Mouse (Mus musculus) neural tube, embryonic 12.5 days (tissue): ENCODE measurements around the gene Cisd3. TPM values are rescaled to one million over a fixed set of nuclear protein-coding genes. Genes with fewer than 3 reads are reported as not detected.
A peak's percentile ranks its signal among the peaks of the same experiment; 100 is the strongest.

Source experiments
- ATAC-seq: fragments of 200-750 bp; cut with Nextera tagmentation; 2 replicates; pipeline ENCODE4 v1.8.0; 2017; ENCODE audit warnings: low read depth, mild to moderate bottlenecking, moderate TSS enrichment, moderate library complexity; ENCODE audit not compliant: low FRiP score
- H3K27ac ChIP-seq: fragments of 300-500 bp; sonication (generic); 2 replicates; pipeline ENCODE4 v1.5.1; 2016
- H3K27me3 ChIP-seq: fragments of 300-500 bp; sonication (generic); replicated peaks from 2 replicates; pipeline ENCODE4 v1.6.1; 2016; ENCODE audit warnings: mild to moderate bottlenecking
- H3K36me3 ChIP-seq: fragments of 300-500 bp; sonication (generic); 2 replicates; pipeline ENCODE4 v1.6.1; 2016; ENCODE audit warnings: mild to moderate bottlenecking
- H3K4me1 ChIP-seq: fragments of 300-500 bp; sonication (generic); 2 replicates; pipeline ENCODE4 v1.6.1; 2016
- H3K4me2 ChIP-seq: fragments of 300-500 bp; sonication (generic); replicated peaks from 2 replicates; pipeline ENCODE4 v1.6.1; 2016; ENCODE audit warnings: mild to moderate bottlenecking
- H3K4me3 ChIP-seq: fragments of 300-500 bp; sonication (generic); 2 replicates; pipeline ENCODE4 v1.5.1; 2016
- H3K9ac ChIP-seq: fragments of 300-500 bp; sonication (generic); 2 replicates; pipeline ENCODE4 v1.6.1; 2016; ENCODE audit warnings: mild to moderate bottlenecking
- H3K9me3 ChIP-seq: fragments of 300-500 bp; sonication (generic); 2 replicates; pipeline ENCODE4 v1.6.1; 2016; ENCODE audit warnings: mild to moderate bottlenecking
- WGBS: fragments of 180-500 bp; shearing (Covaris S2); methylation state at CpG from one replicate; pipeline ENCODE4 v1.1.7; 2016; 5-methylcytosine and 5-hydroxymethylcytosine counted together
- polyA plus RNA-seq: library from polyadenylated mRNA; unstranded; fragments of >200 nt; fragmentation: Nextera tagmentation; extraction: Ambion mirVana; gene quantifications from 2 replicates; pipeline ENCODE4 v1.2.1, GENCODE M21; 2016

The Cisd3 gene
- polyA plus RNA-seq, 1 experiment from 2014 or later, result 25.6 TPM

DNA sequence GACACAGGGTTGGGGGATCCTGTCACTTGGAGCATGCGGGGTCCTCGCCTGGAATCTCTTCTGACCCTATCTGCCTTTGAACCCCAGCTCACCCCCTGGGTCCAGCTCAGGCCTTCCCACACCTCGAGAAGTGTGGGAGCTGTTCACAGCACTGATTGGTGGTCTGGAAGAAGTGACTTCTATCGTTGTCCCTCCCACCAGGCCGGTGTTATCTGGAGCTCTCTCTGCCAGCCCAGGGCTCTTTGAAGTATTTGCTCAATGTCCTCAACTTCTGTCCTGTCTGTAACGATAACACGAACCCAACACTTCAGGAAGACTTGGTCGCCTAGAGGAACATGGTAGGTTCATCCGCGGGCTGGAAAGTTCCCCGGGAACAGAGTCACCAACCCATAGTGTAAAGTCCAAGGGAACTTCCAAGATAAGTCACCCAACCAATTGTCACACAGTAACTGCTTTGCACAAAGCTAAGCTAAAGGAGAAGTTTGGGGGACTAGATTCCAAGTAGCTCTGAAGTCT, 26.8 kb upstream of the Cisd3 start:
- Histone ChIP-seq H3K36me3 (no peaks in the 10 kb centered on the region), H3K4me2 (peak overlapping the region; percentile 85), H3K27me3 (peaks cover 20% of the 10 kb centered on the region), H3K9me3 (no peaks in the 10 kb centered on the region), H3K4me1 (peaks cover 29% of the 10 kb centered on the region), H3K9ac (no peak overlapping the region; the same call in 1 of the 2 replicates), H3K27ac (no peak overlapping the region), H3K4me3 (no peak overlapping the region)
- no peak for ATAC-seq
- 73% methylated on average over 11 of the region's 11 CpGs for WGBS

DNA sequence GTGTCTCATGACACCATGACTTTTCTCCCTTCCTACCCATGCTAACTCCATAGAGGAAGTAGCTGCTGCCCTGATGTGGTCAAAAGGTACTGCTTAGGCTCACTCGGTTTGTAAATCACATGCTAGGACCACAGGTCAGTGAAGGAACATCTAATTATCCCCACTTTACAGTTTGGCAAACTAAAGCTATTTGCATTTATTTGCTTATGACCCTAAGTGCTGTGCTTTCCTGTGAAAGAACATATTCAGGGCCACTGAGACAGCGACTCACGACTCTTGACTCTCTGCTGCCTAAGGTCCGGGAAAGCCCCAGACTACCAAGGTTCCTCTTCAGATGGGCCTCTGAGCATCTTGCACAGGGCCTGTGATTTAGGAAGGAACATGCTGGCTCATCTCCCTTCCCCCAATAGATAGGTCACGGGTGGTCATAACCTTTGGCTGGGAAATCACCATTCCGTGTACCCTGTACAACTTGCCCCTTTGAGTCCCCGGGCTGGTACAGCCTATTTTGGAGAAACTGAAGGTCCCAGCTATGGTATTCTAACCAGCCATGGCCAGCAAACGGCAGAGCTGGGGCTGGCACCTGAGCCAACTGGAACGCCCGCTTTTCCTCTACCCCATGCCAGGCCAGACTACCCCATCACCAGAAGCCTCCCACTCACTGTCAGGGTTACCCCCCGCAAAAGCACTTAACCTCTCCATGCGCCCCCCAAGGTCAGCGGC, 26.2 kb upstream of the Cisd3 start:
- Histone ChIP-seq H3K36me3 (no peaks in the 10 kb centered on the region), H3K9me3 (no peaks in the 10 kb centered on the region), H3K9ac (peak overlapping the region; percentile 87), H3K4me1 (peaks cover 34% of the 10 kb centered on the region), H3K4me3 (peak overlapping the region; percentile 71), H3K27me3 (peaks cover 20% of the 10 kb centered on the region), H3K4me2 (peak overlapping the region; percentile 85), H3K27ac (0 out of 2 replicates have a peak overlapping the region, but pooled peaks have one; percentile 67)
- 9% methylated on average over 13 of the region's 13 CpGs for WGBS
- ATAC-seq, result no peak; the same call in 1 of the 2 replicates

DNA sequence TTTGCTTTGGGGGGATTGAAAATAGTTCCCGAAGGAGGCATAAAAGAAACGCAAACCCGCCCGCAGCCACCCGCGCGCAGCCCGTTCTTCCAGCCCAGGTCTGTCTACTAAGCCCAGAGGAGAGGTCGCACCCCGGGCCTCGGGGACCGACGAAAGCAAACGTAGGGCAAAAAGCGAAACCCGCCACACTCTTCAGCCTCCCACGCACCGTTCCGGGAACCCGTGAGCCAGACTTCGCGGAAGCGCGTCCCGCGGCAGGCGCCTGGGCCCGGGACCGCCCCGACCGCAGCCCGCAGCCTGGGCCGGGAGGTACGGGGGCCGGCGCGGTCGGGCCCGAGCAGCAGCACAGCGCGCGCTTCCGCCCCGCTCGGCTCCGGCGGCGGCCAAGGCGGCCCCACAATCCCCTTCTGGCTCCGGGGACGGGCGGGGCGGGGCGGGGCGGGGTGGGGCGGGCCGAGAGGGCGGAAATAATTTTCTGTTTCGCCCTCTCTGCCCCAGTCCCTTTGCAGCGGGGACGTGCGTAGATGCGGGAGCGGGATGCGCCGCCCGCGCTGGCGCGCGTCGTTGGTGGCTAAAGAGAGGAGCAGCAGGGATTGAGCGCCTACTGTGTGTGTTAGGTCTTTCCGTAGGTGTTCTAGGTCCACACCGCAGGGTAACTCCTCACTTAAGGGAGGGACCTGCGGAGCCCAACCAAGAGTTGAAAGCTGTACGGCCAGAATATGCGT, 25.5 kb upstream of the Cisd3 start:
- H3K4me2 ChIP-seq, result peak overlapping the region; percentile 85
- no peaks in the 10 kb centered on the region for H3K9me3 ChIP-seq
- H3K4me1 ChIP-seq, result peaks cover 41% of the 10 kb centered on the region
- WGBS, result under 1% methylated on average over 65 of the region's 78 CpGs
- peaks cover 20% of the 10 kb centered on the region for H3K27me3 ChIP-seq
- ATAC-seq, result peak; percentile 81
- H3K9ac ChIP-seq, result peak overlapping the region; percentile 87
- H3K27ac ChIP-seq, result peak overlapping the region; percentile 67; the same call in 1 of the 2 replicates
- H3K36me3 ChIP-seq, result no peaks in the 10 kb centered on the region
- peak overlapping the region; percentile 71 for H3K4me3 ChIP-seq

DNA sequence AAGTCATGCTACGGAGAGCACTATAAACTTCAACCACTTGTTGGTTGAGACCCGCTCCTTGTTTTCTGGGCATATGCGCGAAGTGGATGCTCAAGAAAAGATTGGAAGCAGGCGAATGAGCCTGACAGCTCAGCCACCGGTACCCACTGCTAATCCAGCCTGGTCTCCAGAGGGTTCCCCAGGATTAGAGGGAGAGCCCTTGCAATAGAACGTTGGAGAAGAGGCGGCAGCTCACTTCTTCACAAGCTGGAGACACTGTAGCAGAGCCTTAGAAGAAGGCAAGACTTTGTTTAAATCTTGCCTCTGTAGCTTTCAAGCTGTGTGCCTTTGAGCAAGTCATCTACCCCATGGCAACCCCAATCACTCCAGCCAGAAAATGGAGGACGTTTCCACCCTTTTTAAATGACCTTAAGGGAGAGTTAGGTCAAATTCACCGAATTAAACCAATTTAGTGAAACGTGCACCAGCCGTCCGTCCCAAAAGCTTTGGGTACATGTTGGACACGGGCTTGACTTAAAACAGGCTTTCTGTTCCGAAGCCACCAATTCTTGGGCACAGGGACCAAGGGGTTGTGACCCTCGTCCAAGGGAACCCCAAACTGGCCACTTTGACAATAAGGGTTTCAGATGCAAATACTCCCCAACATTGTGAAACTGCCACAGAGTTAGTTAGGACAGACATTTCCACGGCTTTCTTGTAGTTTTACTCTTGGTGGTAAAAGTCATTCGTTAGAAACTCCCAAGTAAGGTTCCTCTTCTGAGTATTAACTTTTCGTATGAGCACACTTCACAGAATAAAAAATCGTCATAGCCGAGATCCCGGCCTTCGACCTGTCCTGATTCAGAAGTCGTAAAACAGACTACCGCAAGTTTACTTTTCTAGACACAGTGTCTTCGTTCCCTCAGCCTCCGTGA, 24.6 kb upstream of the Cisd3 start:
- no peak for ATAC-seq
- no peak overlapping the region for H3K27ac ChIP-seq
- WGBS, result 2% methylated on average over 27 of the region's 27 CpGs
- H3K9me3 ChIP-seq, result no peaks in the 10 kb centered on the region
- peak overlapping the region; percentile 85 for H3K4me2 ChIP-seq
- H3K27me3 ChIP-seq, result peaks cover 20% of the 10 kb centered on the region
- peaks cover 46% of the 10 kb centered on the region for H3K4me1 ChIP-seq
- peaks cover 7% of the 10 kb centered on the region for H3K36me3 ChIP-seq
- H3K4me3 ChIP-seq, result peak overlapping the region; percentile 71
- no peak overlapping the region; the same call in 1 of the 2 replicates for H3K9ac ChIP-seq

DNA sequence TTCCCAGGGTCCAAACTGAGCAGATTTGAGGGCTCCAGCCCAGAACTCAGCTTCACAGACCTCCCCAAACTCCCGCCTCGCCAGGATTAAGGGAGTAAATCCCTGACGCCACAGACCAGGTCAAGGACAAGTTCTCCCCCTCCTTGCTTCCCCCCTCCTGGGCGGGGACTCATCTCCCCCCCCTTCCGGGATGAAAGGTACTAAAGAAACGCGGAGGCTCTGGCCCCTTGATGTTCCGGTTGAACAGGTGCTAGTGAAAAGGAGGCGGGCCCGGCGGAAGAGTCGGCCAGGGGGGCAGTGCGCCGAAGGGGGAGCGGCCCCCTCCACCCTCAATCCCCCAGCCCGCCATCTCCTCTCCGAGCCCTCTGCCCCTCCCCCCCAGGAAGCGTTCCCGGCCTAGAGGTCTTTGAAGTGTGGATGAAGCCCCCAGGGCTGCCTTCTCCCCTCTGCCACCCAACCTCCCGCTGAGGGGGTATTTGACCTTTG, 23.9 kb upstream of the Cisd3 start:
- WGBS, result 0% methylated on average over 20 of the region's 20 CpGs
- ATAC-seq, result no peak
- H3K4me1 ChIP-seq, result peaks cover 46% of the 10 kb centered on the region
- H3K27me3 ChIP-seq, result peaks cover 20% of the 10 kb centered on the region
- H3K9ac ChIP-seq, result 0 out of 2 replicates have a peak overlapping the region, but pooled peaks have one; percentile 22
- no peaks in the 10 kb centered on the region for H3K9me3 ChIP-seq
- H3K36me3 ChIP-seq, result peaks cover 13% of the 10 kb centered on the region
- no peak overlapping the region for H3K27ac ChIP-seq
- H3K4me2 ChIP-seq, result peak overlapping the region; percentile 85
- peak overlapping the region; percentile 22 for H3K4me3 ChIP-seq

DNA sequence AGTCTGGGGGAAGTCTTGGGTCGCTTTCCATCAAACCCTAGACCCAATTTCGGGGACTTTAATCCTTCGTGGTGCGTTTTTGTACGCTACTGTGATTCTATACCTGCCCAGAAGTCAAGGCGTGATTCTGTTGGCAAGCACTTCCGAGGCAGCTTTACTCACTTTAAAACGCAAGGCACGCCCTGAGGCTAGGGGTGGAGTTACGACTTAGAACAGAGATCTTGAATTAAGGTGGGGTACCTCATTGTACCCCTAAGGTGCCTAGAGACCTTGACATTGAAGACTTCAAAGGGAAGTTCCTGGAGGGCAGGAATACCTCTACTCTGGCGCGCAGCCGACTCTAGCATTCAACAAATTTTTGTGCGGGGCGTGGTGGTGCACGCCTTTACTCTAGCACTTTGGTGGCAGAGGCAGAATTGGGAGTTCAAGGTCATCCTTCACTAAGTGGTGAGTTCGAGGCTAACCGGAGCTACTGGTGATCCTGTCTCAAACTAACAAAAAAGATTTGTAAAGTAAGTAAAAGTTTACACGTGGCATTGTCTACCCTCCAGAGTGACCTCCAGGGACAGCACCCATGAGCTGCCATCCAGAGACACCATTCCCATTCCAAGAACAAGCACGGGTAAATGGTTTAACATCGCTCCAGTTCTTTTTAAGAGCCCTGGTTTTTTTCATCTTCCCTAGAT, 23.3 kb upstream of the Cisd3 start:
- peaks cover 46% of the 10 kb centered on the region for H3K4me1 ChIP-seq
- WGBS, result 1% methylated on average over 21 of the region's 21 CpGs
- H3K27ac ChIP-seq, result no peak overlapping the region
- peak overlapping the region; percentile 85 for H3K4me2 ChIP-seq
- peaks cover 20% of the 10 kb centered on the region for H3K36me3 ChIP-seq
- H3K4me3 ChIP-seq, result peak overlapping the region; percentile 95
- no peaks in the 10 kb centered on the region for H3K9me3 ChIP-seq
- H3K9ac ChIP-seq, result peak overlapping the region; percentile 91; the same call in 1 of the 2 replicates
- peaks cover 20% of the 10 kb centered on the region for H3K27me3 ChIP-seq
- no peak for ATAC-seq

DNA sequence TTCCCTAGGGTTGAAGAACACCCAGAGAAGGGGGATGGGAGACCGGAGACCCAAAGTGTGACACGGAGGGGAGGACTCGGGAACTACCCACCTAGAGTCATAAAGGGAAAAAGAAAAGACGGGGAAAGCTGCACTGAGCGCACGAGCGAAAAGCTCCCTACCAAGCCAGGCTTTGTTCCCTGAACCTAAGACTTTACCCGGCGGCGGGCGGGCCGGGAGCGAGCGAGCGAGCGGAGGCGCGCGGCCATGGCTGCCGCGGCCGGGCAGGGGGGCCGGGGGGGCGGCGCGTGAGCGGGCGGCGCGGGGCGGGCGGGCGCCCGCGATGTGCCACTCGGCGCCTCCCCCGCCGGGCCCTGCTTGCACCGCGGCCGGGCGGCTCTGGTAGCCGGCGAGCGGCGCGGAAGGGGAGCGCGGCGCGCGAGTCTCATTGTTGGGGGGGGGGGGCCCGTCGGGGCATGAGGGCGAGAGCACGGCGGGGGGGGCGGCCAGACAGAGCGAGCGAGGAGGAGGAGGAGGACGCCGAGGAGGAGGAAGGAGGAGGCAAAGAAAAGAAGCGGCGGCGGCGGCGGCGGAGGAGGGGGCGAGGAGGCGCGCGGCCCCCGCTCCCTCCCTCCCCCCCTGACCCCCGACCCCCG, 22.6 kb upstream of the Cisd3 start, which contains the start of gene Mllt6:
TSS of gene Mllt6 (plus strand) at position 522 of the 635 bp plus-strand sequence.
- peak; percentile 45; the same call in 1 of the 2 replicates for ATAC-seq
- peaks cover 24% of the 10 kb centered on the region for H3K36me3 ChIP-seq

DNA sequence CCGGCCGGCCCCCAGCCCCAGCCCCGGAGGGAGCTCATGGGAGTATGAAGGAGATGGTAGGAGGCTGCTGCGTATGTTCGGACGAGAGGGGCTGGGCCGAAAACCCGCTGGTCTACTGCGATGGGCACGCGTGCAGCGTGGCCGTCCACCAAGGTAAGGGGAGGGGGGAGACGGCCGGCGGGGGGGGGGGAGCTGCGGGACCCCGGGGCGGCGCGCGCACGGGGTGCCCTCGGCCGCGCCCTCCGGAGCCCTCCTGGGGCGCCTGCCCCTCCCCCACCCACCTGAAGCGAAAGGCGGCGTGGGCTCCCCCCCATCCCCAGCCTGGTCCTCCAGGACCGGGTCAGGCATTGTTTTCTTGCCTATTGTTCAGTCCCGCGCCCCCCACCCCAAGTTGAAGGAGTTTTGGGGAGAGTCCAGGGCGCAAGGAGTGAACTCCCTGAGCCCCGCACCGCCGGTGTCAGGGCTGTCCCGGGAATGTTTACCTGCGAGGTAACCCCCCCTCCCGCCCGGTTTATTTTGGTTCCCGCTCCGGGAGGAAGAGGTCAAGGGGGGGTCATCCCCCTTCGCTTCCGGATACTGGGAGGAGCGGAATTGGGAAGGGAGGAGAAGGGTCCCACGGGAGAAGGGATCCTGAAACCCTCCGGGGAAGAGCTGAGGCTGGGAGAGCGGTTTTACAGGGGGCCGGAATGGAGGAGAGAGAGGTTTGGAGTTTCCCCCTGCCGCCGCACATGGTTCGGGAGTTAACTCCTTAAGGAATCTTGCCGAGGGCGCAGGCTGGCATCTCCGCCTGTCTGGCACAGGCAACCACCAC, 21.9 kb upstream of the Cisd3 start:
- peaks cover 46% of the 10 kb centered on the region for H3K4me1 ChIP-seq

More for the DNA sequence above, 22.6 kb upstream of the Cisd3 start, which contains the start of gene Mllt6:
- H3K9ac ChIP-seq, result peak within 1 kb of the TSS; percentile 91
- H3K4me3 ChIP-seq, result peak within 1 kb of the TSS; percentile 95
- H3K9me3 ChIP-seq, result no peaks in the 10 kb centered on the region
- H3K4me1 ChIP-seq, result peaks cover 46% of the 10 kb centered on the region
- WGBS, result under 1% methylated on average over 51 of the region's 76 CpGs
- H3K27me3 ChIP-seq, result peaks cover 20% of the 10 kb centered on the region
- H3K4me2 ChIP-seq, result peak within 1 kb of the TSS; percentile 85
- peak within 1 kb of the TSS; percentile 53; the same call in 1 of the 2 replicates for H3K27ac ChIP-seq

DNA sequence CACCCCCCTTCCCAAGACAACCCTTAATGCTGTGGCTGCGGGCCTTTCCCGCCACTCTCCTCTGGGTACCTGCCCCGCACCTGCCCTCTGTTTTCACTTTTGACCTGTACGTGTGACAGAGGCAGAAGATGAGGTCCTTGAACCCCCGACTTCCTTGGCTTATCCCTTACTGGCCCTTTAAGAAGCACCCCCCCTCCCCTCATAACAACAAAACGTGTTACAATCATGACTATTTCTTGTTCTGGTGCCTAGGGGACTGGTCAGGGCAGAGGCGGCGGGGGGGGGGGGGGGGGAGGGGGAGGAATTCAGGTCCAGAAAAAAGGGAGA, 21.3 kb upstream of the Cisd3 start:
- no peak for ATAC-seq
- Histone ChIP-seq H3K4me3 (peak overlapping the region; percentile 95), H3K36me3 (peaks cover 37% of the 10 kb centered on the region), H3K27me3 (peaks cover 20% of the 10 kb centered on the region), H3K9ac (peak overlapping the region; percentile 91), H3K9me3 (no peaks in the 10 kb centered on the region), H3K4me1 (peaks cover 44% of the 10 kb centered on the region), H3K4me2 (peak overlapping the region; percentile 85), H3K27ac (no peak overlapping the region)
- 0% methylated on average over 6 of the region's 8 CpGs for WGBS

More for the DNA sequence above, 21.9 kb upstream of the Cisd3 start:
- peak overlapping the region; percentile 91 for H3K9ac ChIP-seq
- peak; percentile 11; the same call in 1 of the 2 replicates for ATAC-seq
- H3K27ac ChIP-seq, result peak overlapping the region; percentile 53; the same call in 1 of the 2 replicates
- peak overlapping the region; percentile 95 for H3K4me3 ChIP-seq
- H3K9me3 ChIP-seq, result no peaks in the 10 kb centered on the region
- WGBS, result under 1% methylated on average over 30 of the region's 57 CpGs
- H3K36me3 ChIP-seq, result peaks cover 31% of the 10 kb centered on the region
- peak overlapping the region; percentile 85 for H3K4me2 ChIP-seq
- peaks cover 20% of the 10 kb centered on the region for H3K27me3 ChIP-seq

DNA sequence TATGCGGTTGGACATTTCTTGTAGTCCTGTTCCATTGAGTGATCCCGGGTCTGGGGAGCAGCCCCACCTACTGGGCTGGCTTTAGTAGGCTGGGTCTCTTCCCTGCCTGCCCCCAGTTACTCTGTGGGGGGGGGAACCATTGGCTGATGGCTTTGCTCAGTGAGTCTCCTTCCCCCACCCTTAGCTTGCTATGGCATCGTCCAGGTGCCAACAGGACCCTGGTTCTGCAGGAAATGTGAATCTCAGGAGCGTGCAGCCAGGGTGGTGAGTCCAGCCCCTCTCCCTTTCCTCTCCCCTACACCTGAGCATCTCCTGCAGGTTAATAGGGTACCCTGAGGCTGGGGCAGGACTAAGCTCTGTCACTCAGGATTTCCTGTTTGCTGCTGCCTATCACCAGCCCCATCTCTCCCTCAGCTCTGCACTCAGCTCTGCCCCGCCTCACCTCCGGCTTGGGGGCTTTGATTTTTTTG, 20.8 kb upstream of the Cisd3 start:
- 43% methylated on average over 6 of the region's 6 CpGs for WGBS
- H3K27ac ChIP-seq, result no peak overlapping the region
- H3K9ac ChIP-seq, result no peak overlapping the region; the same call in 1 of the 2 replicates
- H3K36me3 ChIP-seq, result peaks cover 42% of the 10 kb centered on the region
- no peak for ATAC-seq
- H3K4me1 ChIP-seq, result peaks cover 46% of the 10 kb centered on the region
- H3K27me3 ChIP-seq, result peaks cover 20% of the 10 kb centered on the region
- no peaks in the 10 kb centered on the region for H3K9me3 ChIP-seq
- peak overlapping the region; percentile 85 for H3K4me2 ChIP-seq
- H3K4me3 ChIP-seq, result peak overlapping the region; percentile 95
